Mouse (Mus musculus) thymus, postnatal 25 days (tissue): ENCODE results near the gene Aldh2.

Experiments
- DNase-seq: peaks from one replicate; pipeline ENCODE4 v3.0.0; 2022

Gene Aldh2

GRCm38 (mm10) chr5:121594714-121595313 is 1.2 kb upstream of the Aldh2 start:
- no peak for DNase-seq

- no peak for DNase-seq
Observed at GRCm38 (mm10) chr5:121592816-121593407, 712 bp downstream of the Aldh2 start.

DNA sequence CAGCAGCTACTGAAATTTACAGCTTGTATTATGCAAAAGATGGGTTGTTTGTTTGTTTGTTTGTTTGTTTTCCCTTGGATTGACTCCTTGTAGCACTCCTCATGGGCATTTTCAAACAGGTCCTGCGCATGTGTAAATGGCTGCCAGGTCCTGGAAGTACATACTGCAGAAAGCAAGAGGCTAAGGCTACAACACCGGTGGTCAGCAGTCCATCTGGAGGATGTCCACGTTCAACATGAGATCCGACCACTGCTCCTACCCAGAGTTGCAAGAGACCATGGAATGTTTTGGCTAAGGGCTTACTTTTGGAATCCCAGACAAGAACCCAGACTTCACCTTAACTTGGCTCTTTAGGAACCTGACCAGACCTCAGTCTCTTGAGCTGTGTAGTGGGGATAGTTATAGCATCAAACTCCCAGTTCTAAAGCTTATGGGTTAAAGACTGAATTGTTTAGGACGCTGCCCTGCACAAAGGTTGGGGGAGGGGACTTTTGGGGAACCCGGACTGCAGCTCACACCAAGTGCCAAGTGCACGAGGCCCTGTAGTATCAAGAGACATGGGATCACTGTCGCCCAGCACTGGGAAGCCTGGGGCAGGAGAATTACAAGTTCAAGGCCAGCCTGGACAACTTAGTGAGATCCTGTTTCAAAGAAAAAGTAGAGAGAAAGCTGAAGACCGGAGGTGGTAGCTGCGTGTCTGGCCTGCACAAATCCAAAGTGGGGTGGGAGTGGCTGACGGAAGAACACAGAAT is 1.4 kb downstream of the Aldh2 start:
- DNase-seq = no peak

DNA sequence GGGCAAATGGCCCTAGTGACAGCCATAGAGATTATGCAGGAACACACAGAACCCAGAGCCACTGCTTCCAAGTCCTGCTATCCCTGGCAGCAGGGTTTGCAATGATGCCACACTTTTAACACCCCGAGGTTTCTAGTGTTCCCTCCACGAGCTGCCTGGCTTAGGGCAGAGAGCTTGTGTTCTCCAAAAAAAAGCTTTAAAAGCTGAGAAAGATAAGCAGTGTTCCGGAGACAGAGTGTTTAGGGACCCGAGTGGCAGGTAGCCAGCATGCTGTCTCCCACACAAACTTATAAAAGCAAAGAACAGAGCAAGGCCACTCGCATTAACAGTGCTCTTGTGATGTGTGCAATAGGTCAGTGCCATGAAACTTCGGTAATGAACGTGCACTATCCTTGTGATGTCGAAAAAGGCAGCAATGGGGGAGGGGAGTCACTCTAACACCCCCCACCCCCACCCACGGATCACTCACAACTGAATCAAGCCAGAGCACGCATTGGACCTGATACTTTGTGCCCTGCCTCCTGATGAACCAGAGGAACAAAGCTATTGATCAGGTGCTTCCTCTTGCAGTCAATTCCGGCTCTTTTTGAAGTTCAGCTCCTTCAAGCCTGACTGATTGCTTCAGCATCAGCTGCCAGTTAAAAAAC is 2.1 kb downstream of the Aldh2 start:
- no peak for DNase-seq

- no peak for DNase-seq
Observed at GRCm38 (mm10) chr5:121589928-121590327, 3.7 kb downstream of the Aldh2 start.

GRCm38 (mm10) chr5:121586400-121587039 is 7.1 kb downstream of the Aldh2 start:
- DNase-seq = peak; percentile 27

DNA sequence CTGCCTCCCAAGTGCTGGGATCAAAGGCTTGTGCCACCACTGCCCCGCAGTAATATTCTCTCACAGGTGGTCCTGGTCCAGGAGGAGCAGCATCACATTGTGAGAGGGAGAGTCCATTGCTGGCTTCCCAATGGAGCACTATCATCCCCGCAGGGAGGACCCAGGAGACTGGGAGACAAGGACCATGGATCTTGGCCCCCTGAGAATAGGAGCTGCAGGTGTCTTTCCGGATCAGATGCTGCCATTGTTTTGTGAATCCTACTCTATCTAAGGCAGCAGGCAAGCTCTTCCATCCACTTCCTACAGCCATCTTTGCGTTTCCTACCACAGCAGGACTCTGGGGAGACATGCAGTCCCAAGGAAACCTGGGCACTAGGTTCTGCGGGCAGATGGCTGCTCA is 7.9 kb downstream of the Aldh2 start:
- DNase-seq = no peak

- DNase-seq = no peak
Observed at GRCm38 (mm10) chr5:121585005-121585404, 8.6 kb downstream of the Aldh2 start.

- DNase-seq = peak; percentile 31
Observed at GRCm38 (mm10) chr5:121583765-121584501, 9.7 kb downstream of the Aldh2 start.

GRCm38 (mm10) chr5:121581945-121582344 is 11.7 kb downstream of the Aldh2 start:
- DNase-seq = no peak

- no peak for DNase-seq
Observed at GRCm38 (mm10) chr5:121576927-121577488, 16.6 kb downstream of the Aldh2 start.

GRCm38 (mm10) chr5:121575867-121576266 is 17.8 kb downstream of the Aldh2 start:
- DNase-seq = no peak

DNA sequence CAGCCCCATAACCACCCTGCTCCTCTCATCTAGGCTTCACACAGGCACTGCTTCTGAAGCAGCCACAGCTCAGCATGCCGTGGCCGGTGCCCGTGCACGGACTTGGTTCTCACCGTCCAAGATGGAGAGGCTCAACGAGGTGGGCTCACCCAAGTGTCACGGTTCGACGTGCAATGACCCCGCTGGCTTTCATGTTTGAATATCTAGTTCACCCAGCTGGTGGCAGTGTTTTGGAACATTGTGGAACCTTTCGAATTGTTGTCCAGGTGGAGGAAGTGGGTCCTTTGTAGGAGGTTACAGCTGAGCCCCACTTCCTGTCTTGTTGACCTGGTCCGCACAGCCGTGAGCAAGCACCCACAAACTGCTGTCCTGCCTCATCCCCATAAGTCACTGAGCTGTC is 19.5 kb downstream of the Aldh2 start:
- peak; percentile 58 for DNase-seq

DNA sequence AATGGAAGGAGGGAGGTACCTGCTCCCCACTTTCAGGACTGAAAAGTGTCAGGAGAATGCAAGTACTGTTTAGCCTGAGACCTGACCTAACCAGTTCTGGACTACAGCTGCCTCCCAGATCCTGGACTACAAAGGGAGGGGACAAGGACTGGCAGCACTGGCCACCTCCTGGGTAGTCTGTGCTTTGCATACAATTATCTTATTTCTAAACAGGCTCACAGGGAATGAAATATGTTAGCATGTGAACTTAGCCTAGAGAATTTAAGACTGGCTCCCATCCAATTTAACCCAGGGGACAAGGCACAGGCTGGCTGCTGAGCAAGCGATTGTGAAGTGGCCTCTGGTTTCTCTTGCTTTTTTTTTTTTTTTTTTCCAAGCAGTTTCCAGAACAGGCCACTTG is 22.8 kb downstream of the Aldh2 start:
- DNase-seq = no peak

GRCm38 (mm10) chr5:121569881-121570420 is 23.7 kb downstream of the Aldh2 start:
- no peak for DNase-seq

DNA sequence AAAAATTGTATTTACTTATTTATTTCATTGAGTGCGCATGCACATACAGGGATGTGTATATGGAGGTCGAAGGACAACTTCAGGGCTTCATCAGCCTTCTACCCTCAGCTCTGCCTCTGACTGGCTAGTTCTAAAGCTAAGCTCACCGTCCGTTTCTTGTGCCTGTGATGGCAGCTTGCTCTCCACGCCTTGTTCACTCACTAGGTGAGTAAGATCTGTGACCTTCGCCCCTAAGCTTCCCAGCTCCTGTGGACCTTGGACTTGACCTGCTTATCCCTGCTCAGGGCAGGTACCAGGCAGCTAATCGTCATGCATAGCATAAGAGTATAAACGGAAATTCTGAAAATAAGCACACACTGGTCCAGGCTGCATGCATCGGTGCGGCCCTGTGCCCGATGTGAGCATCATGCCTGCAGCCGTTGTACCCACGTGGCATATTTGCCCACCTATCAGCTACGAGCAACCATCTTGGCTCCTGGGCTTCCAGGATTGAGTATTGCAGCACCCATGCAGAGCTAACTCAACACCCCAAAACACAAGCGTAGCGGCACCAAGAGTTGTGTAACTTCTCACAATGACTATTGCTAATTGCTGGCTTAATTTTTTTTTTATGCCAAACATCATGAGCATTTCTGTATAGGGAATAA is 27.5 kb downstream of the Aldh2 start:
- no peak for DNase-seq

DNA sequence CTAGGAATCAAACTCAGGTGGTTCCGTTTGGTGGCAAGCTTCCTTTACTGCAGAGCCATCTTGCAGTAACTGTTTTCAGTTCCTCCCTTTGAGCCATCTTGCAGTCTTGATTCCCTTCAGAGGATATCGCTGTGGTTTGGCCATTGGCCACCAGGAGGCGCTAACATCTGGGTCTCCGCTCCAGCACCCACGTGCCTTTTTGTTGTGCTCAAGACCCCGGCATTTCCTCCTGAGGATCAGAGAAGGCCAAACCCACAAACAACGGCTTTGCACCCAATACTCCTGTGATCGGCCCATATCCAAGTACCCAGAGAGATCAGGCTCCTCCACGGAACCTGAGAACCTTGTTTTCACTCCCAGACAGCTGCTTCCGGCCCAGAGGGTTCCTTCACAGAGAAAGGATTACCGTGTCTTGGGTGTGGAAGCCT is 29.1 kb downstream of the Aldh2 start:
- DNase-seq = peak; percentile 94

DNA sequence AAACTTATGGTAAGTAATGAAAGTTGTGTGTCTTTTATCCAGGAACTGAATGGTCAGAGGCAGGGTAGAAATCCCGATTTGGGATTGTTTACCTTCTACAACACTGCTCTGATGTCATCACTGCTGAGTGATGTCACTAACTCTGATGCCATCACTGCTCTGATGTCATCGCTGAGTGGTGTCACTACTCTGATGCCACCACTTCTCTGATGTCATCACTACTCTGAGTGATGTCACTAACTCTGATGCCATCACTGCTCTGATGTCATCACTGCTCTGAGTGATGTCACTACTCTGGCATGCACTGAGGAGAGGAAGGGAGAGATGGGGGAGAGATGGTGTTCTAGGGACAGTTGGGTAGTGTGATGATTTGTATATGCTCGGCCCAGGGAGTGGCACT is 31.2 kb downstream of the Aldh2 start:
- DNase-seq = no peak

- DNase-seq = no peak
Observed at GRCm38 (mm10) chr5:121549196-121549595, 44.4 kb downstream of the Aldh2 start.

- no peak for DNase-seq
Observed at GRCm38 (mm10) chr5:121547084-121547483, 46.5 kb downstream of the Aldh2 start.

DNA sequence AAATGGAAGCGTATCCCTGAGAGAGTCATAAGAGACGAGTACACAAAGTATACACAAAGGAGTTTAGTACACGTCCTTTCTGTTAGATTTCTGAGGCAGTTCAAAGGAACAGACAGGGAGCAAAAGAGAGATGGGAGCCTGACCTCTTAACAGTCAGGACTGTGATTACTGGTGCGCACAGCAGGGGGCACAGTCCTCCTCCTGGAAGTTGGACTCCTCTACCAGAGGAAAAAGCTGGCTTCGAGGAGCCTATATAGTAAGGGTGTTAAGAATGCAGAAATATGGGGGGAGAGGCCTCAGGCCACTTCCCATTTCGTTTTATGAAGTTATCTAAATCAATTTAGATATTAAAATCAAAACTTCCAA is 47.1 kb downstream of the Aldh2 start:
- DNase-seq = peak; percentile 47
